Mouse (Mus musculus) kidney, adult 2 months (tissue): ENCODE measurements around the gene Btnl10.

Source experiments
- CTCF ChIP-seq: fragments of 200-500 bp; conservative IDR thresholded peaks from 2 replicates; pipeline ENCODE4 v1.5.1; 2011; ENCODE audit warnings: low read depth, mild to moderate bottlenecking, control low read depth, low read length, moderate library complexity, mixed read lengths; ENCODE audit not compliant: insufficient read depth, insufficient read length
- POLR2A ChIP-seq: fragments of 200-500 bp; IDR thresholded peaks from one replicate; pipeline ENCODE4 v1.6.1; 2011; ENCODE audit warnings: low read depth, low read length, control low read depth

GRCm38 (mm10) chr11:58927053-58927452, 9.3 kb downstream of the Btnl10 start:
- TF ChIP-seq CTCF (no peak), POLR2A (no peak)
